Mouse (Mus musculus) 3T3-L1 (cell line): ENCODE results near the gene Srgap3.

Experiments
- DNase-seq: peaks from one replicate; pipeline ENCODE4 v3.0.0-alpha.2; 2015; ENCODE audit warnings: low read depth, low spot score

Srgap3 gene

DNA sequence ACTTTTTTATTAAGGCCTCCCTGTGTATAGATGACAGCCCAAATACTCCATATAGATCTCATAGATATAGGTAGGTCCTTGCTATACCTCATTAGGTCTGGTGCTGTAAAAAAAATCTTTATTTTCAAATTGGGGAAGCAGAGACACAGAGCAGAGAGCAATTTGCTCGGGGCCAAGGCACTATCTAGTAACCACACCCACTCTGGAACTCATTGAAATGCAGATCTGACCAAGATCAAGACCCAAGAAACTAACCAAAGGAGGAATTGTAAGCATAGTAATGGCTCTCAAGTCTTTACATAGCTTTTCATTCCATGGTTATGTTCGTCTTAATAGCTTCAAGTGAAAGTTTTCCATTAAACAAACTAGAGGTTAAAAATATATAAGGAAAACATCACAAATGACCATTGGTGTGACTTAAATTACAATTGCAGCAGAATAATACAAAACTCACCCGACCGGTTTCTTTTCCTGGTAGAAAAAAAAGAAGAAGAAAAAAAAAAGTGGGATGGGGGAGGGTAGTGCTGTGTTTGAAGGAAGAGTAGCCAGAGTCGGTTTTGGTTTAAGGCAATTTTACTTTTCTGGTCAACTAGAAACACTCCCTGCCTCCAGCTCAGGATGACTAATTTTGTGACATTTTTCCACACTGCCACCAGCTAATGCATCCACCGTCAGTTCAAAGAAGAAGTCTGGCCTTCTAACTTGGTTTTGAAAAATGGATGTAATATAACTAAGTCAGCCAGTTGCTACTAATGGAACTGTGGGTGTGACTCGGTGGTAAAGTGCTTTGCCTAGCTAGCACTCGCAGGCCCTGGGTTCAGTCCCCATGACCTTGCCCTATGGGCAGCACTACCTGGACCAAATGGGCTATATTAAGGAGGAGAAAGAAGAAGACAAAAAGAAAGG is 3.4 kb upstream of the Srgap3 start:
- DNase-seq = peak; percentile 16

DNA sequence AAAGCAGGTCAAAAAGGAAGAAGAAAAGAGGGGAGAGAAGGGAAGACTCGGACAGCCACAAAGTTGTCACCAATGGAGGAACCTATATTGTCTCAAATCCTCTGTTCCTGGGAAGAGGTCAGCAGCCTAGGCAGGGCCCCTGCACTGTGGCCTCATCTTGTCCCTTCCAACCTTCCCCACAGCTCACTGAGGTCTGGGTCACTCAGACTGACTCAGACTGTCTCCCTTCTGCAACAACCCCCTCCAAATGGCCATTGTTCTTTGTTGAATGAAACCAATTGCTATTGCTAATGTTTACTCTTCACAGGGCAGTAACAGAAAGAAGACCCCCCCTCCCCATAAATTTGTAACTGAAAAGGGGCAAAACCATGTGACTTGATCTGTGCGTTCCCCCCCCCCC is 2.2 kb upstream of the Srgap3 start:
- DNase-seq = peak; percentile 17

DNA sequence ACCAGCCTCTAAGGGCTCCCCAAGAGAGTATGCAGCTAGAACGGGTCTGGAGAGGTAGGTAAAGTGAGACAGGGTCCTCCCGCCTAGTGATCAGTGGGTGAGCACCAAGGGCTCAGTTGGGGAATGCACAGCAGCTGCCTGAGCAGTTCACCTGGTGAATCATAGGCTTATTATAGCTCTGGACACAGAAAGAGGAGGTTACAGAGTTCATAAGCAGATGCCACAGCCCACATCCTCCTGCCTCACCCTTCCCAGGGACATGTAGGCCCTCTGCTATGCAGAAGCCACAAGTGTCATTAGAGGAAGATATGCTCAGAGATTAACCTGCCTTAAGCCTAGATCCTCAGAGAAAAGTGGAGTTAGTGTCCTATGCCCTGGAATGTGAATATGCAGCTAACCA is 1.4 kb upstream of the Srgap3 start:
- DNase-seq = peak; percentile 71

DNA sequence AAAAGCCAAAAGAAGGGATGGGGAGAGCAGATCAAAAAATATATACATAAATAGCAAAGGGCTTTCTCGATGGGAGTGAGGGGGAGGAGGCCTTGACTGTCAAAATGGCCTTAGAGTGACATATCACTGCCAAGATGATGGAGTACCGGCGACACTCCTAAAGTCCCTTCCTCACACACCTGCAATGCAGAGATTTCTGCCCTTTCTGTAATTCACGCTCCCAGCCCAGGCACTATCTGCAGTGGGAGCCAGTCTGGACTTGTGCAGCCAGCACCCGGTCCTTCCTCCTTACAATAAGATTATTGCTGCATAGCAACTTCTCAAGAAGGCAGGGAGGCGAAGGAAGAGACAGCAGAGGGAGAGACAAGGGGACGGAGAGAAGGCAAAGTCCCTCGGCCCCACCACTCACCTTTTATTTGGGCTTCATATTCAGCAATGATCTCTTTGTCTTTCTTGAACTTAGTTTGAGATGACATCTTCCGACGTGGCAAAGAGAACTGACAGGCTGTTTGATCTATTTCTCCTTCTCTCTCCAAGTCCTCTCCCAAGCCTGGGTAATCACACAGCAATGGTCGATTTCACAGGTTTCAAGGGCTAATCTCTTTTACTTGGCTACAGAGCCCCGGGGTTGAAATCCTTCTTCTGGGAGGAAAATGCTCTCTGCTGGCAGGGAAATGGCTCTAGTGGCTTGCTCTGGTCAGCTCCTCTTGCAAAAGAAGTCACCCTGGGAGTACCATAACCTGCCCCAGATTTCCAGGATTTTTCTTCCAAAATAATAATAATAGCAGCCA is 850 bp downstream of the Srgap3 start:
- DNase-seq = peak; percentile 64

DNA sequence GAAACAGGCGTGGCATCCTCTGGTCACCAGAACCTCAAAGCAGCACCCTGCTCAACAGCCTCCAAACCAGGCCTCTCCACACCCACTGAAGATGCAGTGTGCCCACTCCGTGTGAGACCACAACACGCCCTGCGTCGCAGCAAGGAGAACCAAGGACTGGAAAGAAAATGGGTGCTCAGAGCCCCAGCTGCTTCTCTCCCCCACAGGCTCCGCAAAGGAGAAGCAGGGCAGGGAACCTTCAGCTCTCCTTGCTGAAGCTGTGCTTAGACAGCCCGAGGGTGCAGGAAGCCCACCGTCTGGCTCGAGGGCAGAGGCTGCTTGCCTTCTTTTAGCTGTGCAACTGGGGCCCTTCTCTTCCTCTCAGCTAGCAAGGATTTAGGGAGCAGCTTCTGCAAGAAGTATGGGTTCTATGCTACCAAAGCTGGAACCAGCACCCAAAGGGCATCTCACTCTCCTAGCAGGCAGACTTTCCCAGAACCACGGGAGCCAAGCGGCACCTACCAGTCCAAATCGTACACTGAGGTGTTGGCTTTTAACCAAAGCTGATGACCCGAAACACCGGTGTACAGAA is 1.8 kb downstream of the Srgap3 start:
- DNase-seq = peak; percentile 42

DNA sequence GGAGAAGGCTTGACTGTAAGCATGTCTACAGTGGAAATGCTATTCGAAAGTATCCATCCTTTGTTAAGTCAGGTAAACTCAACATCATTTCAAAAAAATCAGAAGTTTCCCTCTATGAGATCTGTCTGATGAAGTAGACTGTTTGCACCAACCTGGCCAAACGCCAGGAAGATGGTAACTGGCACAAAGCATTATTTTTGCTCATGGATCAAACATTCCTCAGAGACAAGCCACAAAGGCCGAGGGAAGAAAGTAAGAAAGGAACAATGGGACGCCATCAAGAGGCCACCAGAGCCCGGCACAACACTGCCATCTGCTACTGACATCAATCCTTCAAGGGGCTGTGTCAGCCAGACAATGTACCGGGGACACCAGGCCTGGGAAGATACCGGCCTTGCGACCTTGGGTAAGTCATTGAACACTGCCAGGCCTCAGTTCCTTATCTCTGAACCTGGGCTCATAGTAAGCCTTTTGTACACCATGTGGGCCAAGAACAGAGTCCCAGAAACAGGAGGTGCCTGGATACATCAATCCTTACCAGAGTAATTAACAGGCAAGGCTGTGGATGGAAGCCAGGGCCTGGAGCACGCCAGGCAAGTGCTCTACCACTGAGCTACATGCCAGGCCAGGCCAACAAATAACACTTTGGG is 3.3 kb downstream of the Srgap3 start:
- no peak for DNase-seq

DNA sequence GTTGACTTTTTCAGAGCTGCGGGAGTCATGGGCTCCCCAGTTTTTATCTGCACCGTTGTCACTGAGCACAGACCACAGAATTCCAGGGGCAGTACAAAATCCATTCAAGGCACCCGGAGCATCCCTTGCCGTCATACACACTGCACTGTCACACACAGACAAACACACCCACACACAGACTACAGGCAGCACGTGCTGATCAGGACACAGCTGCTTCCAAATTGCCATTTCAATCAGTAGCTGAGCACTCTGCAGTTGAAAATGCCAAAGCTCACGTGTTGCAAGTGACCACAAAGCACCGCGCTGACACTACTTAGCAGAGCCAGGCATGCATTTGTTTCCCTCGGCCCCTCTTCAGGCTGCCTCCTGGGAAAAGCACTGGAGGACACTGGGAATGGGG is 7.8 kb downstream of the Srgap3 start:
- no peak for DNase-seq

DNA sequence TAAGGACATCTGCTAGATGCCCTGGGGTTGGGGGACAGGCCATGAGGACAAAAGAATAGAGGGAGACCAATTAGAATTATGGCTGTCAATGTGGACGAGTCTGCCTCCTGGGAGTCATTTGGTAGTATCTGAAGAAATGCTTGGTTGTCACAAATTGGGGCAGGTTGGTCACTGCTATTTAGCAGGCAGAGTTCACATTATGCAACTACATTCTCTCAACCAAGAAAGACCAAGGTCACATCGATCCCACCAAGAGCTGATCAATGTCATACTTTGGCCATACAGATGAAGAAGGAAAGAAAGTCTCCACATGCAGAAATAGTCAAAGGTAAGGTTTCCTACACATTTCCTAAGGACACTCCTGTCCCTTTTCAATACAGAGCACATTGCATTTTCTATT is 9.3 kb downstream of the Srgap3 start:
- no peak for DNase-seq

DNA sequence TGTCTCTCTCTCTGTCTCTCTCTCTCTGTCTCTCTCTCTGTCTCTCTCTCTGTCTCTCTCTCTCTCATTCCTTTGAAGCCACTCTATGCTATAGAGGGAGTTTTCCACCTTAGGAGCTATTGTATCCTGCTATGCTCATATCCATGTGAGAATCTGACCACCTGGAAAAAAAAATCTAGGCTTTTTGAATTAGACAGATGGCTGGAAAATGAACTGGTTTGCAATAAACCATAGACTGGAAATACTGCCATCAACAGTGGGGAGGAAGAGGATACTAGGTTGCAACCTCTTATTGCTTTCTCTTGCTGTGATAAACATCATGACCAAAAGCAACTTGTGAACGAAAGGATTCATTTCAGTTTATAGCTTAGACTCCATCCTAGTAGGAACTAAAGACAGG is 12.6 kb downstream of the Srgap3 start:
- DNase-seq = no peak

DNA sequence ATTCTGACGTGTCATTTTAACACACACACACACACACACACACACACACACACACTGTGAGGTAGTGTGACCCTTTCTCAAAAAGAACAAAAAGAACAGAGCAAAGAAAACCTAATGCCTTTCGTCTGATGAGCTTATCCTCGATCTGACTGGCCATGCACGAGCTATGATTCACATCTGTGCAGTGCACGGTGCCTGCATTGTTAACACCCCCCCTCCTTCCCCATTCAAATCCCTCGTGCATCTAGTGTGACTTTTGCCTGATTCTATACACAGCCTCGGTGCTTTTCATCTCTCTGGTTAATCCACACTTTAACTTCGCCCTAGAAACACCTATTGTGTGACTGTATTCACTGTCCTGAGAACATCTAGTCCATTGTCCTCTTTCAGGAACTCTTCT is 14.5 kb downstream of the Srgap3 start:
- DNase-seq = no peak

DNA sequence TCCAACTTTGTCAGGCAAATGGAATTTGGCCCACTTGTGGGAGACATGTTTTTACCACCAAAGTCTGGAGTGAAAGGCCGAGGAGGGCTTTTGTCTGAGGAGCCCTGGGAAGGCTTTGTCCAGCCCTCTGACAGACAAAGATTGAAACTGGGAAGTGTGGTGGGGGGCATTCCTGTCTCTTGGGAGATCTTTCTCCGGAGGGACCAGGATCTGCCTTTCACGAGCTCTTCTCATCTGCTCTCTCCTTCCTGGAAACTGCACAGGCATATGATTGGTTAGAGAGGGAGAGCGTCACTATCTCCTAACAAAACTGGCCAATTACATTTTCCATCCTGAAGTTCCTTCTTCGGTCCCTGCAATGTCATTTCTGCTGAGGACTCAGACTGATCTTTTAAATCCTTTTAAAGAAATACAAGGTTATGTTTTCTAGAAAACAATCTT is 17.0 kb downstream of the Srgap3 start:
- no peak for DNase-seq

DNA sequence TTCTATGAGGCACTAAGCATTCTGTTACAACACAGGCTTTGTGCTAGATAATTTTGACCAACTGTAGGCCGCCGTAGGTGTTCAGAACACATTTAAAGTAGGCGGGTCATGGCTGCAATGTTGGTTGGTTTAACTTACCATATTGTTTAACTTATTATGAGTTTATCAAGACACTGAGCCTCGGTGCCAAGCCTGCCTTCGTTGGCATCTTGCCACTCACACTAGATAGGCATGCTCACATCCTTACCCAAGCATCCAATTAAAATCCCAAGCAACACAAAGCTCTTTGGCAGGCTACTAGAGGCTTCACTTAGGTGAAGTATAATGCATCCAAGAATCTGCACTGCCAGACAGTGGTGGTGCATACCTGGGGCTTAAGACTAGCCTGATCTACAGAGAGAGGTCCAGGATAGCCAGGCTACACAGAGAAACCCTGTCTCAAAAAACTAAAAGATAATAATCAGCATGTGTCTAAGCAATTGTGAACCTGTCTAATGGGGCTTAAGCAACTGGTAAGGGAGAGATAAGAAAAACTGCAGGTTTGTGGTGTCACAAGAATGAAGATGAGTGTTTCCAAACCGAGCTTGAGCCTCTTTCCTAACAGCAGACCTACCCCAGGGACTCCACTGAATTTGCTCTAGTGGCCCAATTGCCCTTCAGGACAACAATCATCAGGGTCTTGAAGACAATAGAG is 17.6 kb downstream of the Srgap3 start:
- DNase-seq = no peak

DNA sequence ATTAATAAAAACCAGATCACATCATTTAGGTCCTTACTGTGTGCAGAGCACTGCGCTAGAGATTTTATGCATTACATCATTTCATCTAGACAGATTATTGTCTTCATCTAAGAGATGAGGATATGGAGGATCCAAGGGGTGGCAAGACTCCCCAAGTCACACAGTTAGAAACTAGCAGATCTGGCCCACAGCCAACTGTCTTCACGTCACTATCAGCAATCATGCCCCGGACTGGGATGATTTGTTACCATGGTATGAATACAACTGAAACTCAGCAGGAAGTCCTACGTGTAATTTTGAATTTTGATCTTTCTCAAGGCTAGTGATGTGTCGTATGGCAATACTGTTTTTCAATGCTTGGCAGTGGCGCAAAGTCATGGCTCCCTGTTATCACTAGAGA is 18.2 kb downstream of the Srgap3 start:
- no peak for DNase-seq

DNA sequence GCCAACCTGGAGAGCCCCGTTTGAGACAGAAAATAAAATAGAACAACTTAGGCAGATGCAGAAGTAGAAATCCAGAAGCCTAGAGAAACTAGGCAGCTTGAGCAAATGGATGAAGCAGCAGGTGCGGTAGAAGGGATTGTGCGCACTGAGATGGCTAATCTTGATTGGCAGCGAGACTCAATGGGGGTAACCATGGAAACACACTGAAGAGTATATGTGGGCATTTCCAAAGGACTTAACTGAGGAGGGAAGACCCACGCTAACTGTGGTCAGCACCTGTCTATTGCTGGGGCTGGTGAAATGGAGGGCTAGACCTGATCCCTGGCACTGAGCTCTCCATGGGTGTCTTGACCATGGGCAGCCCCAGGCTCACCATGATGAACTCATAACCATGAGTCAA is 19.7 kb downstream of the Srgap3 start:
- DNase-seq = no peak

DNA sequence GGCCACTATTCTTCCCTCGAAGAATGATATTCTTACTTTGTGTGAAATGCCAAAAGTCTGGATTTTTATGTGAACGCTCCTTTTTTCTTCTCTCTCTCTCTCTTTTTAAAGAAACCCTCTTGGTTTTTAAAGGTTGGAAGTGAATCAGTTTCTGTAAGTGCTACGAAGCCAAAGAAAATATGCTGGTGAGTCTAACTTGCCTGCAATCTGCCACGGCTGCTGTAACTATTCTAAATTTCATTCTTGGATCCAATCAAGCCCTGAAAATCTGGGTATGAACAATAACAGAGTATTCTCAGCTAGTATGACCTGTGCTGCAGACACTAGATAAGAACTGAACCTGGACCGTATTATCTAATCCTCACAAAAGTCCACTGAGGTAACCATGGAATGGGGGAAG is 21.1 kb downstream of the Srgap3 start:
- DNase-seq = no peak

DNA sequence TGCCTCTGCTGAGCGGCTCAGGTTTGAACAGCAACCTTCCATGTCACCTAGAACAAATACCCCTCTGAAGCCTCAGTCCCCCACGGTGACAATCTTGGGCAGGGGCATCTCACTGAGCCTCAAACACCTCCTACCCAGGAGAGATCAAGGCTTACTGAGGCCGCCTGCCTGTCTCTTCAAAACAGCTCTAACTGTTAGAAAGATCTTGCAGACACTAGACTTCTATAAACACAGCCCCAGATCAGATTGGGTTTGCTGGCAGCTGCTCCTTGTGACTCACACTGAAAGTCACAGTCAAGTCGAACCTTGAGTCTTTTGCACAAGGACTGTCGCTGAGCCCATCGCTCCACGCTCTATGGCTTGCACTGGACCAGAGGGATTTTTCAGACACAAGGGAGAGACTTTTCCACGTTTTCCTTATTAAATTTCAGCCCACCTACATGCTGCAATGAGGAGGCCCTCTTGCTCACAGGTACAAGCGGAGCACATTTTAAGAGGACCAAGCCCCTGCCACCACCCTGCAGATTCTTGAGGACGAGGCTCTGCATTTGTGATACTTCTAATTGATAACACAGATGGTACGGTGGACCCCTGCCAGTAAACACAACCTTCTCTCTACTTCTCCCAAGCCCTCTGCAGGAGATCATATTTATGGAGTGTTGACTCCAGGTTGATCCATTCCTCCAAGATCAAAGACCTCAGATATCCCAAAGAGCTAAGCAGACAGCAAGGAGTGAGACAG is 21.7 kb downstream of the Srgap3 start:
- peak; percentile 73 for DNase-seq

DNA sequence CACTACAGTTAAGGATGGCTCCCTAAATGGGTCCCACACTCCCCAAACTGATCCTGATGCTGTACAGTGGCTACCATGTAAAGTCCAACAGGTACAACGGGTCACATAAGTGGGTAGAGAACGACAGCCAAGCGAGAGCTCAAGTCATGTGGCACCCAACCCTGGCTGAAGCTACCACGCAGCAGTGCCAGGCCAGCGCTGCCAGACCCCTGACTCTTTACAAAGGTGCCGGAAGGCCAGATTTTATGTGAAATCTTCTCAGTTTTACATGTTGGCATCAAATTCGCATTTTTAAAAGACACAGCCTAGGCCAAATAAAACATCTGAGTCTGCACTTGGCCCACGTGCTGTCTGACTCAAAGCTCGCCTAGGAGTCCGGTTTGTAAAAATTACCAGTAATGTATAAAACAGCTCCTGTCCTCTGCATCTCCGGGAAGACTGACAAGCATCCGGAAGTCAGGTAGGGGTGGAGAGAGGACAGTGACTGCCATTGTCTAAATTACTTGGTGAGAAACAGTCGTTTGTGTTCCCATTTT is 22.4 kb downstream of the Srgap3 start:
- DNase-seq = peak; percentile 60

DNA sequence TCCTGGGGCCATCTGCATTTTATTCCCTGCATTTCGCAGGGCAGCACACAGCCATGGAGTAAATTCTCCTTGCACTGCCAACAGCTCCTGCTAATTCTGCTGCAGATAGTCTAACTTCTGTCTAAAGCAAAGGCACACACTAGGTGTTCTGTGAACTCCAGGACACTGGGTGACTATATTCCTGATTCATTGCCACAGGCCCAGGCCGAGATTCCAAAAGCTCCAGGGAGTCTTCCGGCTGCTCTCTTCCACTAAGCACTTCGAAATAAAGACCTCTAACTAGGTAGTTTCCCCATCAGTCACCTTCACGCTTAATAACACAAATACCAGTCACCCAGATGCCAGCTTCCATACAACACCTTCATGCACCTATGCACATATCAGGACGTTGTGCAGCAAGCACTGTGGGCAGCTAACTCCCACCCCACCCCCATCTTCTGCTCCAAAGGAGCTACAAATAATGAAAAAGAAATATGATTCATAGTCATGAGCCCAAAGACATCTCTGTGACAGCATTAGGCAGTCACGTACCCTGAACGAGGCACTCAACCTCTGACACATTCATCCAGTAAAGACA is 26.4 kb downstream of the Srgap3 start:
- no peak for DNase-seq

DNA sequence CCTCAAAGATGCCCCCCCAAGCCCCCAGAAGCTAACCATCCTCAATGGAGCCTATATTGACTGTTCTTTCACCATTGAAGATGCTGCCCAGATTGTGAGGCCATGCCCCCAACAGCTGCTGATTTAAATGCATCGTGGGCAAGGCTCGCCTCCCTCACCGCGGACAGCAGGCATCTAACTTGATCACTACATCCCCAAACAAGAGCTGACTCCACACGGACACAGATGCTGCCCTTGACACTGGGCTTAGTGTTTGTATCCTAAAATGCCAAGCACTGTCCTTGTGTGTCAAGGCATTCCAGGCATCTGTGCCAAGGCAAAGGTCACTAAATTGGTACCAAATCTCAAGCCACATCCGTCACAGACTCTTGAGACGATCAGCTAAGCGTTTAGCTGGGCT is 29.3 kb downstream of the Srgap3 start:
- DNase-seq = no peak

DNA sequence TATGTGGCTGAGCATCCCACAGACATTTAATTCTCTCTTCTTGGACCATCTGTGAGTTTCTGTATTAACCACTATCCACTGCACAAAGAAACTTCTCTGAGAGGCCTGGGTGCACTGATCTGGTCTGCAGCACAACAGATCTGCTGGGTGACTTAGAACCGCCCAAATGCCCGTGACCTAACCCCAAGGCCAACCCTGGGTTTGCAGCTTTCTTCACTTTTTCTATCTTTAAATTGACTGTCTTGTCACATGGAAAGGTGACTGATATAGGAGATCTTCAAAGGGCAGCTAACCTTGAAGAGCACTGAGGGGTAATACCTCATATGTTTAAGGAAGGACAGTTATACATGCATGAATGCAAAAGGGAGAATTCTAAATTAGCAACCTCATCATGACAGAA is 30.8 kb downstream of the Srgap3 start:
- DNase-seq = no peak
